Comparison of ENCODE assay signal across 8 mouse cellular contexts in the genomic region with DNA sequence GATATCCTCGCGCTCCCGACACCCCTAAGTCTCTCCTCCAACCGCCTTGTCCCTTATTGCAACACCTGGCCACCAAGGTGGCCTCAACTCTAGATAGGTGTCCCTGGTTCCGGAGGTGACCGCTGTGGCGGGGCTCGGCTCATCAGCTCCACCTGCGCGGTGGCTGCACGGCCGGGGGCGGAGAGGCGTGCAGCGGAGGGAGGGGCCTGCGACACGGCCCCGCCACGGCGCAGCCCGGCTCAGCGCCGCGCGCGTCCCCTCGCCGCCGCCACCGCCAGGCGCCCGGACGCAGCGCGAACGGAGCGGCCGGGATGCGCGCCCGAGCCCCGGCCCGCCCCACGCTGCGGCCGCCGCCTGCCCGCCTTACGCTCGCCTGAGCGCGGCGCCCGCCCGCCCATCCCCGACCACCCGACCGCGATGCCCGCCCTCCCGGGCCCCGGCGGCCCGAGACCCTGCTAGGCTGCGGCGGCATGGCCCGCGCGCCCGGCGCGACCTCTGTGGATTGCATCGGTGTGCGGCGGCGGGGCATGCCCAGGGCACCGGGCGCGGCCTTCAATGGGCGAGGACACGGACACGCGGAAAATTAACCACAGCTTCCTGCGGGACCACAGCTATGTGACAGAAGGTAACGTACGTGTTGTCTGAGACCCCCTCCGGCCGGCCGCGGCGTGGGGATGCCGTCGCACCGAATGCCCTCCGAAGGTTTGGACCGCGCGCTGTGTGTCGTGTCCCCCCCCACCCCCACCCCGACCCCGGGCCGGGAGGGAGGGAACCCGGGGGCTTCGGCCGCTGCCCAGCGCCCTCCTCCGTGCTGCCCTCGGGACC. TPM values are rescaled to one million over a fixed set of nuclear protein-coding genes. Genes with fewer than 3 reads are reported as not detected.
DNase-seq lines count a peak whose midpoint lies in the region; ATAC-seq lines count a peak whose summit lies in the region.

A gene (plus strand): TSS at position 248 of the 825 bp plus-strand sequence.

- H3K36me3 ChIP-seq in heart, embryonic 12.5 days: no peaks in the 10 kb centered on the region
- H3K36me3 ChIP-seq in forebrain, embryonic 16.5 days (ENCODE audit: control insufficient read depth, insufficient read depth): no peaks in the 10 kb centered on the region
- H3K36me3 ChIP-seq in limb, embryonic 10.5 days: no peaks in the 10 kb centered on the region

- peaks cover 99% of the 10 kb centered on the region for H3K27me3 ChIP-seq in heart, embryonic 12.5 days (replicated peaks)
- peaks cover 74% of the 10 kb centered on the region for H3K27me3 ChIP-seq in forebrain, embryonic 16.5 days (replicated peaks; ENCODE audit: control insufficient read depth, insufficient read depth, low read length)
- peaks cover 100% of the 10 kb centered on the region for H3K27me3 ChIP-seq in limb, embryonic 10.5 days (ENCODE audit: low read depth, poor library complexity, severe bottlenecking)

- no peak for ATAC-seq in heart, embryonic 12.5 days (ENCODE audit: insufficient number of reproducible peaks, low FRiP score)
- peak; percentile 63 for ATAC-seq in forebrain, embryonic 16.5 days
- no peak for ATAC-seq in megakaryocyte, adult 5-6 weeks (ENCODE audit: poor library complexity, severe bottlenecking)

- H3K4me3 ChIP-seq in heart, embryonic 12.5 days: peak within 1 kb of the TSS; percentile 56
- H3K4me3 ChIP-seq in forebrain, embryonic 16.5 days (replicated peaks; ENCODE audit: low read length): peak within 1 kb of the TSS; percentile 57
- peak within 1 kb of the TSS; percentile 53 for H3K4me3 ChIP-seq in limb, embryonic 10.5 days

- DNase-seq in heart, postnatal 14 days: no peak
- DNase-seq in brain, adult 2 months (ENCODE audit: low read depth, low spot score): peak; percentile 90
- peak; percentile 43 for DNase-seq in limb, embryonic 10.5 days (ENCODE audit: low spot score)
- peak; percentile 69 to 72 for DNase-seq in right cerebral cortex, postnatal 10 days (ENCODE audit: low spot score in 2 of 2)
- DNase-seq in urinary bladder, adult 18-20 months (ENCODE audit: low spot score in 2 of 2): no peak

- intact Hi-C loops in heart, postnatal 14 days (cut with DNase I): no loop called here

- peak within 1 kb of the TSS; percentile 24; the same call in 1 of the 2 replicates for H3K9ac ChIP-seq in heart, embryonic 12.5 days
- peak within 1 kb of the TSS; percentile 72 for H3K9ac ChIP-seq in forebrain, embryonic 16.5 days (replicated peaks; ENCODE audit: low read depth, low read length)

- no peak within 1 kb of the TSS for H3K27ac ChIP-seq in heart, embryonic 12.5 days (ENCODE audit: poor library complexity, severe bottlenecking)
- H3K27ac ChIP-seq in forebrain, embryonic 16.5 days (ENCODE audit: low read length): peak within 1 kb of the TSS; percentile 23; the same call in 1 of the 2 replicates
- no peak within 1 kb of the TSS for H3K27ac ChIP-seq in limb, embryonic 10.5 days

- peaks cover 21% of the 10 kb centered on the region for H3K4me1 ChIP-seq in heart, embryonic 12.5 days (replicated peaks)
- H3K4me1 ChIP-seq in forebrain, embryonic 16.5 days (replicated peaks; ENCODE audit: control insufficient read depth, insufficient read depth, low read length): peaks cover 19% of the 10 kb centered on the region
- H3K4me1 ChIP-seq in limb, embryonic 10.5 days: peaks cover 22% of the 10 kb centered on the region

- peak within 1 kb of the TSS; percentile 85 for H3K4me2 ChIP-seq in heart, embryonic 12.5 days
- peak within 1 kb of the TSS; percentile 65 for H3K4me2 ChIP-seq in forebrain, embryonic 16.5 days (ENCODE audit: low read length)

- WGBS in heart, embryonic 12.5 days: 2% methylated on average over 96 of the region's 108 CpGs
- under 1% methylated on average over 75 of the region's 108 CpGs for WGBS in forebrain, embryonic 16.5 days
- 6% methylated on average over 108 of the region's 108 CpGs for WGBS in limb, embryonic 10.5 days

- H3K9me3 ChIP-seq in heart, embryonic 12.5 days (replicated peaks): peaks cover 8% of the 10 kb centered on the region
- no peaks in the 10 kb centered on the region for H3K9me3 ChIP-seq in forebrain, embryonic 16.5 days (ENCODE audit: control insufficient read depth, low read length)
- H3K9me3 ChIP-seq in limb, embryonic 10.5 days (replicated peaks): no peaks in the 10 kb centered on the region

RNA-seq across cellular contexts. Expression of the gene that starts here (rescaled TPM):
- 0.04 and 0.14 TPM in 2 replicates for polyA plus RNA-seq in heart, embryonic 12.5 days (2016; fragmentation: Nextera tagmentation; extraction: Ambion mirVana)
- under 1 TPM; 0.10 to 0.12 TPM for total RNA-seq in heart, postnatal 14 days (2021)
- polyA plus RNA-seq in forebrain, embryonic 16.5 days (2015; fragmentation: Nextera tagmentation; extraction: Ambion mirVana): 34.2 and 38.3 TPM in 2 replicates
- polyA plus RNA-seq in limb, embryonic 10.5 days (2016; fragmentation: Nextera tagmentation; extraction: Ambion mirVana): 0.23 and 1.0 TPM in 2 replicates
- not detected in 2 replicates for total RNA-seq in megakaryocyte, adult 5-6 weeks (2015)
- not detected in 2 replicates for total RNA-seq in megakaryocyte, adult 5-6 weeks (2017)

Comparison
In these comparisons a context has a peak if more than half of its experiments do, and no peak if none do; other contexts are left out.
1. RNA of the gene that starts here (polyA plus RNA-seq): 34.2 to 38.3 TPM in forebrain, embryonic 16.5 days; 0.23 to 1.0 TPM in limb, embryonic 10.5 days and 0.04 to 0.14 TPM in heart, embryonic 12.5 days; every median in the first group is over 10 times any median in the second.
2. DNase-seq: peak in brain, adult 2 months (single experiment), limb, embryonic 10.5 days (single experiment) and right cerebral cortex, postnatal 10 days (2 of 2); none in heart, postnatal 14 days (0 of 2) and urinary bladder, adult 18-20 months (0 of 2).
3. Peak in every context shown above with its lines, with median percentiles within 50 percentile points of each other: H3K4me3 ChIP-seq.